Mouse (Mus musculus): ENCODE measurements around the gene Rrp15. TPM values are rescaled to one million over a fixed set of nuclear protein-coding genes. Genes with fewer than 3 reads are reported as not detected.
A peak's percentile ranks its signal among the peaks of the same experiment; 100 is the strongest.
"Not testable (repeated sequence)": the region's sequence is repeated elsewhere in the genome, so short reads cannot be mapped to it uniquely, and the experiment has no call there.

Gene Rrp15
- polyA plus RNA-seq (2015; fragmentation: Nextera tagmentation; extraction: Ambion mirVana): 31.8 and 34.9 TPM in 2 replicates

DNA sequence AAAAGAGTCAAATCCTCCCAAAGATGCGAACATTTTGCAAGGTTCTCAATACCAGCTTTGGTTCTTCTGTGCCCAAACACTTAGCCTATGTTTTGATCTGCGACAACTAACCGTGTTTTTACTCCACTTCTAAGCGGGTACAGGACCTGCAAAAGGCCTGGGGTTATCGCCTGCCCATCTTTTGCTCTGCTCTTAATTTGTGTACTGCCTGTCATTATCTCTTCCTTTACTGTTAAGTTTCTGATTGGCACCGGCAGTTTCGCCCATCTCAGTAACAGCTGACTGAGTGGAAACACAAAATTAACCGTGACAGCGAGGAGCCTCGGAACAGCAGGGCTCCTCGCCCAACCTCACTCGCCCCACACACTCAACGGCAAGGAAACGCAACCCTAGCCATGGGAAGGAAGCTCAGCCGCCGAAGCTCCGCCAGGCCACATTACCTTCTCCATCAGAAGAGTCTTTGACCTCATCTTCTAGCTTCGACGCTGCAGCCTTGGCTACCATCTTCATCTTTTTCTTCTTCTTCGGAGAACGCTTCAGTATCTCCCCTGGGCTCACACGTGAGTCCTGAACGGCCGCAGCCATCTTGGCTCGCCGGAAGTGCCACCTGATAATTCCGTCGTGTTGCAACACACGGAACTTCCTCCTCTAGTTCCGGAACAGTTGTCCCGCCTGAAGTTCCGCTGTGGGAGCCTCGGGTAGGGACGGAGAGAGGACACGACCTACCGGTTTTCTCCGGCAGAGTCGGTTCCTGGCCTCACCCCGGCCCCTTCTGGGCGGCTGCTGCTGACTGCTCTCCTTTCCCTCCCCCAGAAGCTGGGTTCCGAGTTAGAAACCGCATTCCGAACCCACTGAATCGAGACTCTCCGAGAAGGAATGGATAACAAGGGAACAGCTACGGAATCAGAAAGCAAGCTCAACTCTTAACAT lies at the start of gene Rrp15:
Rrp15 (minus strand) TSS at position 635 of the 930 bp plus-strand sequence.
- peak within 1 kb of the TSS; percentile 89 for H3K27ac ChIP-seq
- H3K4me2 ChIP-seq: peak within 1 kb of the TSS; percentile 90
- under 1% methylated on average over 46 of the region's 46 CpGs for WGBS
- no peaks in the 10 kb centered on the region for H3K9me3 ChIP-seq
- H3K9ac ChIP-seq: peak within 1 kb of the TSS; percentile 85
- H3K36me3 ChIP-seq: no peaks in the 10 kb centered on the region
- no peaks in the 10 kb centered on the region for H3K27me3 ChIP-seq
- peak; percentile 95 for ATAC-seq (ENCODE audit: low FRiP score)
- H3K4me3 ChIP-seq: peak within 1 kb of the TSS; percentile 72
- peaks cover 27% of the 10 kb centered on the region for H3K4me1 ChIP-seq (replicated peaks)

DNA sequence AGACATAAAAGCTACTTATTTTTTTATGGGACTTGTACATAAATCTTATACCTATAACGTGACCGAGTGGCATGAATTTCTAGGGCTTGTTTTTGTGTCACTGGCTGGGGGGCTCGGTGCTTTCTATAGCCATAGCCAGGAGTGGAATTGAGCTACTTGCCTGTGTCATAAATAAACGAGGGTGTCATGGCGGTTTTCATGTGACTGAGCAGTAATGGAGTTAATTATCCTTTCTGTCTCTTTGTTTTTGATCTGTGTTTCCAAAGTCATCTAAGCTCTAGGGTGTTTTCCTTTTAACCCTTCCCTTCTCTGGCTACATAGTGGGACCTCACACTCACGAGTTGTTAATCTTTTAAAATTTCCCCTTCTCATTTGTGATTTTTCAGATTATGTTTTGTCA lies 48.8 kb upstream of the Rrp15 start:
- H3K4me2 ChIP-seq: no peak overlapping the region
- H3K9ac ChIP-seq: no peak overlapping the region
- H3K4me3 ChIP-seq: no peak overlapping the region
- 48% methylated on average over 6 of the region's 6 CpGs for WGBS
- no peaks in the 10 kb centered on the region for H3K27me3 ChIP-seq
- H3K9me3 ChIP-seq: no peaks in the 10 kb centered on the region
- H3K36me3 ChIP-seq: no peaks in the 10 kb centered on the region
- no peak for ATAC-seq (ENCODE audit: low FRiP score)
- no peaks in the 10 kb centered on the region for H3K4me1 ChIP-seq (replicated peaks)
- no peak overlapping the region for H3K27ac ChIP-seq

DNA sequence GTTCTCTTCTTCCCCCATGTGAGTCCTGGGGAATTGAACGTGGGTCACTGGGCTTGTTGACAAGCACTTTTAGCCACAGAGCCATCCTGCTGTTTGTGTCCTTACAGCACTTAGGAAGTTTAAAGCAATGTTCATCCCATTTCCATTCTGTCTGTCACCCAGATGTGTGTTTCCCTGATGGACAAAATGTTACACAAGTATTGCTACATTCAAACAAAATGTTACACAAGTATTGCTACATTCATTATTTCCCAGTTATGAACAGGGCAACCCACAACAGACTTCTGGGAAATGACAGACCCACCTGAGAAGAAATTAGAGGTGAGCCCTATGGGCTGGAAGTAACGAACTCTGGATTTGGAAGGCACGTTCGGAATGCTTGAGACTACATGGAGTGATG lies 36.2 kb upstream of the Rrp15 start:
- Histone ChIP-seq H3K4me1 (replicated peaks) (no peaks in the 10 kb centered on the region), H3K9me3 (no peaks in the 10 kb centered on the region), H3K27ac (no peak overlapping the region), H3K4me3 (no peak overlapping the region), H3K27me3 (no peaks in the 10 kb centered on the region), H3K9ac (no peak overlapping the region), H3K4me2 (no peak overlapping the region), H3K36me3 (no peaks in the 10 kb centered on the region)
- no peak for ATAC-seq (ENCODE audit: low FRiP score)
- 90% methylated on average over 4 of the region's 4 CpGs for WGBS

DNA sequence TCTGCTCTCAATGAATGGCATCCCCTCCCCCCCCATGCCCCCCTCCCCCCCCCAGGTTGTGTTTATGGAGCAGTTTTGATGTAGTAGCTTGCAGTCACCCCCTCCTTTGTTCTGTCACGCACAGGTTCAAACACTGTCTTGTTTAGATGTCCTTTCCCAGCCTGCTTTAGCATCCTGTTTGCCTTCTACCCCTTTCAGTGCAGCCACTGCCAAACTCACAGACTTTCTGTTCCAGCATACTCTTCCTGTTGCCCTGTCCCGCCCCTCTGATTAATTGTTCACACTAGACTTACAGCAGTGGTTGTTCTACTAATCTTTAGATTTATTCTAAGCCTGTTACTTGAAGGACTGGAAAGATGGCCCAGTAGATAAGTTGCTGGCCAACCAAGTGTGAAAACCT lies 31.7 kb upstream of the Rrp15 start:
- H3K4me3 ChIP-seq: no peak overlapping the region
- ATAC-seq (ENCODE audit: low FRiP score): no peak
- no peaks in the 10 kb centered on the region for H3K27me3 ChIP-seq
- no peaks in the 10 kb centered on the region for H3K9me3 ChIP-seq
- H3K4me2 ChIP-seq: no peak overlapping the region
- H3K9ac ChIP-seq: no peak overlapping the region
- no peaks in the 10 kb centered on the region for H3K36me3 ChIP-seq
- no peaks in the 10 kb centered on the region for H3K4me1 ChIP-seq (replicated peaks)
- 82% methylated on average over 2 of the region's 2 CpGs for WGBS
- no peak overlapping the region for H3K27ac ChIP-seq

DNA sequence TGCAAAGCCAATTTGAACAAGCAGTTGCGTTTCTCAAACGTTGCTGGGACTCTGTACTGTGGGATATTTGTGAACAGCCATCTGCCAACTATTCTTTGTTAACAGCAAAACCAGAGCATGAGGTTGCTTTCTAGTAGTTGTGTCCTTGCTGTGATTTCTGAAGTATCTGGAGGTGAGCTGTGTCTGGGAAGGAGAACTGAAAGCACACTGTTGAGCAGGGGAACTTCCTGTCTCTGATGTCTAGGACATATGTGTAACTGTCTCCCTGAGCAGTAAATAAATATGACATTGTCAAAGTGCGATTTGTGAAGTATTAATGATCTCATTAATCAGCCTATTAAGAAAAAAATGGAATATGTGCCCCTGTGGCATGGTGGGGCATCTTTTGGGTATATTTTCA lies 24.0 kb upstream of the Rrp15 start:
- H3K36me3 ChIP-seq: no peaks in the 10 kb centered on the region
- H3K9me3 ChIP-seq: no peaks in the 10 kb centered on the region
- H3K4me2 ChIP-seq: no peak overlapping the region
- H3K4me3 ChIP-seq: no peak overlapping the region
- no peaks in the 10 kb centered on the region for H3K27me3 ChIP-seq
- no peaks in the 10 kb centered on the region for H3K4me1 ChIP-seq (replicated peaks)
- no peak for ATAC-seq (ENCODE audit: low FRiP score)
- 73% methylated on average over 3 of the region's 3 CpGs for WGBS
- H3K9ac ChIP-seq: no peak overlapping the region
- no peak overlapping the region for H3K27ac ChIP-seq

DNA sequence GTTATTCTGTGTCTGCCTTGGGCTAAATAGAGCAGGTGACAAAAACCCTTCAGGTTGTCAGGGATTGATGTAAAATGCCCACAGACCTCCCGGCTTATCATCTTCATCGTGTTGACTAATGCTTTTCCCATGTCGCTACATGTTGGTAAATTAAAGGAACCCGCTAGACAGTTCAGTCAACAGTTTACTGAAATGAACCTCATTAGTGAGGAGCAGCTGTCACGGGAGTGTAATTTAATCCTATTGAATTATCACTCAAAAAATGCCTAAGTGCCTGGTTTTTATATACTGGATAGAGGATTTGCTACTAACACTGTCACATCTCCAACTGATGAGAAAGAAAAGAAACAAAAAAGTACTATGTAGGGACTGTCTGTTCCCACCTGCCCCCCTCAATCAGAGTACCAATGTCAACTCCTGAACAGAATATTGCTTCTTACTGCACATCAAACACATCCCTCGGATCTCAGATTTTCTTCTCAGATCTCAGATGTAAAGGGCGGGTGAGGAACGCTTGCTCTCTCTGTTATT lies 23.5 kb upstream of the Rrp15 start:
- H3K27ac ChIP-seq: no peak overlapping the region
- ATAC-seq (ENCODE audit: low FRiP score): no peak
- 68% methylated on average over 8 of the region's 8 CpGs for WGBS
- H3K9me3 ChIP-seq: no peaks in the 10 kb centered on the region
- H3K4me2 ChIP-seq: no peak overlapping the region
- H3K4me1 ChIP-seq (replicated peaks): no peaks in the 10 kb centered on the region
- H3K4me3 ChIP-seq: no peak overlapping the region
- no peaks in the 10 kb centered on the region for H3K27me3 ChIP-seq
- no peaks in the 10 kb centered on the region for H3K36me3 ChIP-seq
- no peak overlapping the region for H3K9ac ChIP-seq

DNA sequence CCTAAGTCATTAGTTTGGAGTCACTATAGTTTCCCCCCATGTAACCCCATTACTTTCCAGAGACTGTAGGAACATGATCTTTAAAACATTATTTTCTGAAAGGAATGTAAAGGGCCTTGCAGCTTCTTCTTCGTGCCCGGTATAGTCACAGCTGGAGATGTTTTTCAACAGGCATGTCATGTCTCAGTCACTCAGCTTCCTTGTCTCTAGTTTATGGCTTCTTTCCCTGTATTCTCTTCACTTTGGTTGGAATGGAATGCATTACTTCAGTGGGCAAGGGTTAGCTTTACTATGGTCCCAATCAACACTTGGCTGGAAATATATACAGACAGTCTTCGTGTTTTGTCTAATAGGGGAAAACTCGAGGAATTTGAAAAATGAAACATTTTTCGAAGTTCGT lies 22.8 kb upstream of the Rrp15 start:
- 85% methylated on average over 6 of the region's 6 CpGs for WGBS
- Histone ChIP-seq H3K4me2 (no peak overlapping the region), H3K9me3 (no peaks in the 10 kb centered on the region), H3K4me3 (no peak overlapping the region), H3K9ac (no peak overlapping the region), H3K27ac (no peak overlapping the region), H3K4me1 (replicated peaks) (no peaks in the 10 kb centered on the region), H3K36me3 (no peaks in the 10 kb centered on the region), H3K27me3 (no peaks in the 10 kb centered on the region)
- ATAC-seq (ENCODE audit: low FRiP score): no peak

DNA sequence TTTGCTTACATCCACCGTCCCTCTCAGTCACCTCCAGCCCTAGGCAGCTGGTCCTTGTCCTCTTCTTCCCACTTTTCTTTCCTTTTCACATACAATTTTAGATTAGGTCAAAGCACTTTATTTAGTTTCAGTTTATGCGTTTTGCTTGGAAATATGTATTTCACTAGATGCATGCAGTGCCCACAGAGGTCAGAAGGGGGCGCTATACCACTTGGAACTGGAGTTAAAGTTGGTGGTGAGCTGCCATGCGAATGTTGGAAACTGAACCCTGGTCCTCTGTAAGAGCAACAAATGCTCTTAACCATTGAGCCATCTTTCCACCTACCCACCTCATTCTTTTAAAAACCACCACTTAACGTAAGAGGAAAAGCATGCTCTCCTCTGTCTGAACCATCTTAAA lies 21.5 kb upstream of the Rrp15 start:
- H3K4me1 ChIP-seq (replicated peaks): 0 out of 2 replicates have a peak, but pooled peaks cover 4% of the 10 kb centered on the region
- H3K4me2 ChIP-seq: no peak overlapping the region
- ATAC-seq (ENCODE audit: low FRiP score): no peak
- WGBS: 77% methylated on average over 5 of the region's 5 CpGs
- no peaks in the 10 kb centered on the region for H3K27me3 ChIP-seq
- no peaks in the 10 kb centered on the region for H3K36me3 ChIP-seq
- H3K9ac ChIP-seq: no peak overlapping the region
- no peaks in the 10 kb centered on the region for H3K9me3 ChIP-seq
- no peak overlapping the region for H3K4me3 ChIP-seq
- no peak overlapping the region for H3K27ac ChIP-seq

DNA sequence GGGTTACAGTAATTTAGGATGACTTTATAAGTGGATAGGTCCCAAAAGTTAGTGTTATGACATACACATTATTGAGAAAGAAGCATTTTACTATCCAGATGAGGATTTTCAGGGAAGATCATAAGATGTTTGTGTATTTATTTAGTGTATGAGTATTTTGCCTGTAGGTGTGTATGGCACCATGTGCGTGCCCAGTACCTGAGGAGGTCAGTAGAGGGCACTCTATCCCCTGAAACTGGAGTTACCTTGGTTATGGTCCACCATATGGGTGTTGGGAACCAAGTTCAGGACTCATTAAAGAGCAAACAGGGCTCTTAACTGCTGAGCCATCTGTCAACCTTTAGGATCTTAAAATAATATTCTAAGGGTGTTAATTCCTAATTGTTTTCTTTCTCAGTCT lies 19.2 kb upstream of the Rrp15 start:
- Histone ChIP-seq H3K9me3 (no peaks in the 10 kb centered on the region), H3K4me3 (no peak overlapping the region), H3K27ac (no peak overlapping the region), H3K4me2 (no peak overlapping the region), H3K36me3 (no peaks in the 10 kb centered on the region), H3K9ac (no peak overlapping the region), H3K4me1 (replicated peaks) (0 out of 2 replicates have a peak, but pooled peaks cover 4% of the 10 kb centered on the region), H3K27me3 (no peaks in the 10 kb centered on the region)
- 84% methylated on average over 1 of the region's 1 CpGs for WGBS
- ATAC-seq (ENCODE audit: low FRiP score): no peak

DNA sequence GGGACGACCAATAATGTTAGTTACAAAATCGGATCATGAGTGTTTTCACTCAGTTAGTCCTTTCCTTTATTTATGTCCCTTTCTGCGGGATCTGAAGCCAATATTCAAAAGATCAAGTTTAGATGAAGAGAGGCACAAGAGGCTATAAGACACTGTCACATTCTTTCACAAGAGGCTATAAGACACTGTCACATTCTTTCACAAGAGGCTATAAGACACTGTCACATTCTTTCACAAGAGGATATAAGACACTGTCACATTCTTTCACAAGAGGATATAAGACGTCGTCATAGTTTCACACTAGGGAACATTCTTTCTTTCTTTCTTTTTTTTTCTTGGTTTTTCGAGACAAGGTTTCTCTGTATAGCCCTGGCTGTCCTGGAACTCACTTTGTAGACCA lies 14.3 kb upstream of the Rrp15 start:
- H3K9ac ChIP-seq; H3K4me1 ChIP-seq (replicated peaks); ATAC-seq (ENCODE audit: low FRiP score); H3K27ac ChIP-seq; H3K27me3 ChIP-seq; H3K9me3 ChIP-seq; H3K4me2 ChIP-seq; H3K36me3 ChIP-seq; H3K4me3 ChIP-seq: not testable (repeated sequence)
- 71% methylated on average over 6 of the region's 6 CpGs for WGBS

DNA sequence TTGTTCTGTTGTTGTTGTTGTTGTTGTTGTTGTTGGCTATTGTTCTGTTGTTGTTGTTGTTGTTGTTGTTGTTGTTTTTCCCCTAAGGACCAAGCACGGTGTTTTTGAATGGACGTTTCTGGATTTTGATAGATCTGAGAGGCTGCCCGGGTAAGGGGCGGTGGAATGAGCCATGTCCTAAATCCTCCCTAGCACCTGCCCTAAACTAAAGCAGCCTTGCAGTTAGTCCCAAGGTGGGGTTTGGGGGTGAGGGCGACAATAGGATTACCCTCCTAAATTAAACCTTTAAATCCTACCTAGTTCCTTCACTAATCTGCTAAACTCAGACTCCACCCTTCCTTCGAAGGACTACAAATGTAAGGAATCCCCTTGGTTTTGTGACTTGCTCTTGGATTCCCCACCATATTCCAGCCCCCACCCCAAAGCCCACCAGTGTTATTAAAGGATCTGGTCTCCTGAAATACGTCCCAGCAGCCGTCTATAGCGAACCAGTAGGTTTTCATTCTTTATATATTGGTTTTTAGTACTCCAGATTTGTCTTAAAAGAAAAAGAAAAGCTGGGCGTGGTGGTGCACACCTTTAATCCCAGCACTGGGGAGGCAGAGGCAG lies 621 bp upstream of the Rrp15 start:
- ATAC-seq (ENCODE audit: low FRiP score): peak; percentile 86
- Histone ChIP-seq H3K27me3 (no peaks in the 10 kb centered on the region), H3K9me3 (no peaks in the 10 kb centered on the region), H3K9ac (peak overlapping the region; percentile 85), H3K36me3 (no peaks in the 10 kb centered on the region), H3K4me2 (peak overlapping the region; percentile 90), H3K4me3 (peak overlapping the region; percentile 72), H3K27ac (peak overlapping the region; percentile 89), H3K4me1 (replicated peaks) (peaks cover 27% of the 10 kb centered on the region)
- 39% methylated on average over 10 of the region's 10 CpGs for WGBS

DNA sequence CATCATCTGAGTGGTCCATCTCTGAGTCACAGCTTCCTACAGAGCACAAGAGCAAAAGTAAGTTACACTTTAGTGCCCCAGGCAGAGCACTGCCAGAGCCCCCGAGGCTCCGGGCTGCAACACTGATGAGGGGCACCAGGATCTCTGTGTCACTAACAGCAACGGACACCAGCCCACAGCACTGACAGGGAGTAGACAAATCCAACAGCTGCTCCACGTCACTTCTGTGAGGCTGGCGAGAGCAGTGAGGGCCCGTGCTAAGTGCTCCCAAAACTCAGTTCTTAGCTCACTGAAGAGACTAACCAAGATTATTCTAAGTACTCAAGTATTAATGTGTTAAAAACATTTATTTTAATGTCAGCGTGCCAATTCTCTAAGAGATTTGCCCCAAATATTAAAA lies 9.3 kb downstream of the Rrp15 start:
- ATAC-seq (ENCODE audit: low FRiP score): no peak
- H3K36me3 ChIP-seq: peaks cover 43% of the 10 kb centered on the region
- no peak overlapping the region for H3K4me3 ChIP-seq
- 88% methylated on average over 7 of the region's 7 CpGs for whole genome bisulfite sequencing
- H3K4me1 ChIP-seq (replicated peaks): peaks cover 5% of the 10 kb centered on the region; the same call in 1 of the 2 replicates
- no peak overlapping the region for H3K27ac ChIP-seq
- H3K27me3 ChIP-seq: no peaks in the 10 kb centered on the region
- H3K9me3 ChIP-seq: no peaks in the 10 kb centered on the region
- H3K4me2 ChIP-seq: no peak overlapping the region
- H3K9ac ChIP-seq: no peak overlapping the region

Data from hindbrain, embryonic 13.5 days (tissue).